12 mouse cellular contexts compared by ENCODE assay signal in genomic region chr5:140204465-140204864, GRCm38 (mm10).
"Had no signal": no experiment of that assay in that cellular context is flagged by ENCODE, and none has a peak within 500 bp of the region (broad histone marks: within the 10 kb centered on the region; RNA-seq: fewer than 3 reads in every experiment).

No protein-coding gene starts in this region.

- H3K4me3 ChIP-seq: intestine, embryonic 15.5 days; left cerebral cortex, adult 2 months; limb, embryonic 10.5 days; liver, embryonic 15.5 days; midbrain, embryonic 12.5 days; neural tube, embryonic 13.5 days; stomach, embryonic 15.5 days had no signal

- H3K27me3 ChIP-seq: intestine, embryonic 15.5 days; liver, embryonic 15.5 days; midbrain, embryonic 12.5 days; neural tube, embryonic 13.5 days; stomach, embryonic 15.5 days had no signal

- H3K36me3 ChIP-seq: intestine, embryonic 15.5 days; liver, embryonic 15.5 days; midbrain, embryonic 12.5 days; neural tube, embryonic 13.5 days; stomach, embryonic 15.5 days had no signal

- H3K9ac ChIP-seq: intestine, embryonic 15.5 days; liver, embryonic 15.5 days; midbrain, embryonic 12.5 days; neural tube, embryonic 13.5 days; stomach, embryonic 15.5 days had no signal

- ATAC-seq: intestine, embryonic 15.5 days; midbrain, embryonic 16.5 days had no signal

- H3K9me3 ChIP-seq: intestine, embryonic 15.5 days; limb, embryonic 10.5 days; liver, embryonic 15.5 days; midbrain, embryonic 12.5 days; neural tube, embryonic 13.5 days; stomach, embryonic 15.5 days had no signal

- H3K27ac ChIP-seq: intestine, embryonic 15.5 days; left cerebral cortex, adult 2 months; limb, embryonic 10.5 days; liver, embryonic 15.5 days; midbrain, embryonic 12.5 days; neural tube, embryonic 13.5 days; stomach, embryonic 15.5 days had no signal

- H3K4me2 ChIP-seq: intestine, embryonic 15.5 days; liver, embryonic 15.5 days; midbrain, embryonic 12.5 days; neural tube, embryonic 13.5 days; stomach, embryonic 15.5 days had no signal

- DNase-seq: kidney, adult 18-20 months; kidney, postnatal 14 days; right cerebral cortex, postnatal 14 days; thymus, postnatal 36 days had no signal
